Mouse (Mus musculus) CH12F3 (cell line): Measurements from ENCODE around the gene Dbnl.

Experiments used
- in situ Hi-C: fragments of 300-500 bp; cut with MboI; formaldehyde crosslinking; loops from 2 replicates; pipeline ENCODE4 v1.14.3; 2020; ENCODE audit warnings: low sequenced_read_pairs

Dbnl gene

DNA sequence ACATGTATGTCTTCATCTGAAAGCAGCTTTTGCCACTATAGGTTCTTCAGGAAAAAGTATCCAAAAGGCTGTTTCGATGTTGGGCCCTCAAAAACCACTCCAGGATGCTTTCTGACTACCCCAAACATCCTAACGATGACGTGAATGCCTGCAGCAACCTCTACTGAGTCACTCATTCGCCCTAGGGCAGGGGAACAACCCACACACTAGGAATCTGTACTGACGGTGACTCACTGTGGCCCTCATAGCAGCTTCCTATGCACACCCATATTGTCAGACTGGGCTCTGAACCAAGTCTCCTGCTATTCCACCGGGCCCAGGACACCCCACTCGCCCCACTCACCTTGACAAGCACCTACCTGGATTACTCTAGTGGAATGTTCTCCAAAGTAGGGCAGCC lies 46.8 kb downstream of the Dbnl start:
- in situ Hi-C loops: no loop called here

GRCm38 (mm10) chr11:5836126-5836525 lies 47.8 kb downstream of the Dbnl start:
- in situ Hi-C loops: no loop called here

GRCm38 (mm10) chr11:5837251-5838246 lies 49.3 kb downstream of the Dbnl start, which contains the start of gene Polm:
Polm (minus strand) TSS chr11:5838016.
- in situ Hi-C loops: no loop called here

DNA sequence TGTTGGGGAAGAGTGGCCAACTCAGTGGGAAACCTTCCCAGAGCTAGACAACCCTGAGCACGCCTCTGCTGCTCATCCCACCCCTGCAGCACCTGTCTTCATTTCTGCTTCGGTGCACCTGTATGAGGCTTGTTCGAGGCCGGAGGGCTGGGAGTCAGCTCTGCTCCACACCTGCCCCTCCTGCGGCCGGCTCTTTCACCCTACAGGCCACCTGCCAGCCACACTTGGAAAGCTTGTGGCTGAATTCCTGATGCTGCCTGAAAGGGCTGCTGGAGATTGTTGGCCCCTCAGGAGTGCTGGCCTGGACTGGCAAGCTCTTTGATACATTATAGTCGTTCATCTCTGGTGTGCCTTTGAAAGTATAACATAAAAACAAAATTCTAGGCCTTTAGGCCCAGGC lies 52.1 kb downstream of the Dbnl start:
- in situ Hi-C loops: no loop called here

GRCm38 (mm10) chr11:5841751-5842150 lies 53.5 kb downstream of the Dbnl start:
- in situ Hi-C loops: no loop called here

GRCm38 (mm10) chr11:5843131-5843530 lies 54.8 kb downstream of the Dbnl start:
- in situ Hi-C loops: no loop called here

GRCm38 (mm10) chr11:5846639-5847345 lies 58.5 kb downstream of the Dbnl start:
- in situ Hi-C loops: no loop called here

DNA sequence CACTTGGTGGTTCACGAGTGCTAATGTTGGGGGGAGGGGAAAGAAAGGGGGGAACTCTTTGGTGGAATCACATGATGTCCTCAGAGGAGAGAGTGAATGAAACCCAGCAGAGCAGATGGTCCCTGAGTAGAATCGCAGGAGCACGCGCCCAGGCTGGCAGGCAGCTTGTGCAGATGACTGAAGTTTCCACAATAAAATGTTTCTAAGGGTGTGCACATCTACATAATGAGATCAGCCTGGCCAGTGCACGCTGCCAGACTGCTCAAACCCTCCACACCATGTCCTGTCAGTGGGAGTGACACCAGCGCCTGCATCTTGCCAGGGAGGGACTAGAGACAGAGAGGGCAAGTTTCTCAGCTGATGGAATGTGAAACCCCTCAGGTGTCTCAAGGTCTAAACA lies 60.5 kb downstream of the Dbnl start:
- in situ Hi-C loops: no loop called here

GRCm38 (mm10) chr11:5849316-5849715 lies 61.0 kb downstream of the Dbnl start:
- in situ Hi-C loops: no loop called here

DNA sequence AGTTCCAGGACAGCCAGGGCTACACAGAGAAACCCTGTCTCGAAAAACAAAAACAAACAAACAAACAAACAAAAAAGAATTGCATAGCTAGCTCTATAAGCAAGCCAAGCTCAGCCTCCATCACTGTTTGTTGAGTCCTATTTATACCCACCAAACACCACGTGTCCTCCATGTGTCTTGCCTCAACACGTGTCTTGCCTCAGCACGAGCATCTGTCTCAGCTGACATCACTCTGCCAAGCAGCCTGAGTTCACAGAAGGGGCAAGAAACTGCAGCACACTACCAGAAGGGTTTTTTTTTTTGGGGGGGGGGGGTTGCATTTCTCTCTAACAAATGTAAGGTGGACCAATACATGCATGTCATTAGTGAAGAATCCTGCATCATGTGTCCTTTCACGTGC lies 62.2 kb downstream of the Dbnl start:
- in situ Hi-C loops: no loop called here
